Mouse (Mus musculus): Measurements from ENCODE around the gene Adrm1. TPM values are rescaled to one million over a fixed set of nuclear protein-coding genes. Genes with fewer than 3 reads are reported as not detected.
"Not testable (repeated sequence)": the region's sequence is repeated elsewhere in the genome, so short reads cannot be mapped to it uniquely, and the experiment has no call there.

The Adrm1 gene
- polyA plus RNA-seq, 1 experiment, result 509 TPM

DNA sequence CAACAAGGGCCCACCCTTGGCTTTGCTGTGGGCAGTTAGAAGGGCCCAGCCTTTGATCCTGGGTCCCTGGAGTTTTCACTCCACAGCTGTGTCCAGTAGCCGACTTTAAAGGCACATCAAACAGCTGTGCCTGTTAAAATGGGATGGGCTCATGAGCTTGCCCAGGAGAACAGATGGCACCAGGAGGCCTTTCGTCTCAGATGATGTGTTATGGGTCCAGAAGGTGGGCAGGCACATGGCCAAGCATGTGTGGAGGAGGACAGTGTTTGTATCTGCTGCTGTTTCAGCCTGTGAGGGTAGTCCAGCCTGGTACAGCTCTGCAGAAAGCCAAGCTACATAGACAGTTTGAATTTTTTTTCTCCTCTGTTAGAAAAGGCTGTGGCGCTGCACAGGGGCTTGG is 16.5 kb upstream of the Adrm1 start:
- H3K9me3 ChIP-seq, result no peaks in the 10 kb centered on the region
- H3K27me3 ChIP-seq (replicated peaks), result no peaks in the 10 kb centered on the region
- H3K36me3 ChIP-seq (replicated peaks; ENCODE audit: low read length), result peaks cover 94% of the 10 kb centered on the region
- no peak overlapping the region for H3K4me3 ChIP-seq (replicated peaks)
- TF ChIP-seq GATA1 (IDR thresholded peaks at IDR 0.05; ENCODE audit: borderline replicate concordance, low read length), result no peak
- TF ChIP-seq FLI1 (IDR thresholded peaks at IDR 0.05; ENCODE audit: low read length), result no peak
- H3K4me1 ChIP-seq, result no peaks in the 10 kb centered on the region

DNA sequence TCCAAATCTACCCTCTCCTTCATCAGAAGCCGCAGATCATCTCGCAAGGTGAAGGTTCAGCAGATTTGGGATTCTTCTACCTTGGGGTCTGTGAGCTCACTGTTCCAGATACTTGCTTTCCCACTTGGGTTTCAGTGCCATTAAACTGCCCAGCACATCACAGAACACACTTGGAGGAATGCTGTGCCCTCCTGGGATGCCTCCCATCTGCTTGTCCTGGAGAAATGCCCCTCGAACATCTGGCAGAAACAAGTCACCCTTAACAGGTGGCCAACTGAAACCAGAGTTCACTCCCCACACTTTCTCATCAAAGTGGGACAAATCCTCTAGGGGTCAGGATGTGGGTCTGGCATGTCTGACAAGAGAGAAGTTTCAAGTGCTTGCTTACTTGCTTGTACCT is 12.7 kb upstream of the Adrm1 start:
- H3K27me3 ChIP-seq (replicated peaks), result no peaks in the 10 kb centered on the region
- no peak overlapping the region for H3K4me3 ChIP-seq (replicated peaks)
- peaks cover 94% of the 10 kb centered on the region for H3K36me3 ChIP-seq (replicated peaks; ENCODE audit: low read length)
- no peaks in the 10 kb centered on the region for H3K4me1 ChIP-seq
- TF ChIP-seq GATA1 (IDR thresholded peaks at IDR 0.05; ENCODE audit: borderline replicate concordance, low read length) (no peak), FLI1 (IDR thresholded peaks at IDR 0.05; ENCODE audit: low read length) (no peak)
- H3K9me3 ChIP-seq, result no peaks in the 10 kb centered on the region

DNA sequence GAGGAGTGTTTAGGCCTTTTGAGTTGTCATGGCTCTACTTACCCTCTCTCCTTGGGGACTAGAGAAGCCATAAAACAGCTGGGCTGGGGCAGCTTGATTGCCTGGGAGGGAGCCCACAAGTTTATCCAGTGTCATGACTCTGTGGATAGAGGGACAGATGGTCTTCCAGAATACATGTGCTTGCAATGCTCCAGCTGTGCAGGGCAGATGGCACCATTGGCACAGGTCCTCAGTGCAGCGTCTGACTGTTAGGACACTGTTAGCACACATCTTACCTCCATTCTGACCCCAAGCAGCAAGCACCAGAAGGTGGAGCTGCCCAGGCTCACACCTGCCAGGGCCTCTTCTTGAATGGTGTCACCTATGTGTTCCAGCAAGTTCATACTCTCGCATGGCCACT is 5.4 kb upstream of the Adrm1 start:
- peaks cover 60% of the 10 kb centered on the region for H3K36me3 ChIP-seq (replicated peaks; ENCODE audit: low read length)
- no peak for TF ChIP-seq FLI1 (IDR thresholded peaks at IDR 0.05; ENCODE audit: low read length)
- TF ChIP-seq GATA1 (IDR thresholded peaks at IDR 0.05; ENCODE audit: borderline replicate concordance, low read length), result no peak
- H3K4me3 ChIP-seq (replicated peaks), result peak overlapping the region; percentile 17
- H3K27me3 ChIP-seq (replicated peaks), result no peaks in the 10 kb centered on the region
- H3K9me3 ChIP-seq, result no peaks in the 10 kb centered on the region
- H3K4me1 ChIP-seq, result peaks cover 7% of the 10 kb centered on the region

DNA sequence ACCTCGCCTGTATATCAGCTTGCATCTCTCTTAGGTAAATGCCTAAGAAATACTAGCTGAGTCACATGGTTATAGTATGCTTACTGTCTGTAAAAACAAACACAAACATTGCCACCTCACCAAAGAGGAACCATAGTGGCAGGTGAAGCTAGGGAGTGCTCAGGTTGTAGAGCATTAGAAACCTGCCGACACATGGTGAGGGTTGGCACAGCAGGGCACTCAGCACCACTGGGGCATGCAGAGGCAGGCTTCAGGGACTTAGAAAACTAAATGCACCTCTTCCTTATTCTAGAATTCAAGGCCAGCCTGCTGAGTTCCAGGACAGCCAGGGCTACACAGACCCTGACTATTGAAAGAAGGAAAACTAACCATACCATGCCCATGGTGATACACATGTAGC is 4.4 kb upstream of the Adrm1 start:
- Histone ChIP-seq H3K27me3 (replicated peaks) (no peaks in the 10 kb centered on the region), H3K36me3 (replicated peaks; ENCODE audit: low read length) (peaks cover 50% of the 10 kb centered on the region), H3K4me3 (replicated peaks) (no peak overlapping the region), H3K4me1 (peaks cover 11% of the 10 kb centered on the region), H3K9me3 (no peaks in the 10 kb centered on the region)
- TF ChIP-seq FLI1 (IDR thresholded peaks at IDR 0.05; ENCODE audit: low read length), result no peak
- no peak for TF ChIP-seq GATA1 (IDR thresholded peaks at IDR 0.05; ENCODE audit: borderline replicate concordance, low read length)

DNA sequence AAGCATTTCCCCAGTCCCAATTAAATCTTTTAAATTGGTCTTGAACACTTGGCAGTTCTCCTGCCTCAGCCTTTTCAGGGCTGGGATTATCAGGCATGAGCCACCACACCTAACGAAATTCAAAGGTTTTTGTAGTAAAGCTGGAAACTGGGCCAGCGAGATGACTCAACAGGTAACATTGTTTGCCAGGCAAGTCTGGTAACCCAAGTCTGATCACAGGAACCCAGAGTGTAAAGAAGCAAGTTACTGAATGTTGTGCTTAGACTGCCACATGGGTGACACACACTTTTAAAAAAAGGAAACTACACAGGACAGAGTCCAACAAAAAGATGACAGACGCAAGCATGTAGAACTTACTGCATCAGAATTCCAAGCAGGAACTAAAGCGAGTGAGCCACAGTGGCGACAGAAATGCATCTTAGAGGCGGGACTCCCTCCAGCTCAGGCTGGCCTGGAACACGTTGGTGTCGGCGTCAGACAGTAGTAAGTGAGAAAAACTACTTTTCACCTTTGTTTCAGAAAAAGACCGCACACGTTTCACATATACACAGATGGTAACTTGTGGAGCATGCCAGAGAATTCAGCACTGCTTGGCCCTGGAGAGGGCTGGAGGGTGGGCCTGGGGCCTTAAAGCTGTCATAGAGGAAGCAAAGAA is 1.0 kb upstream of the Adrm1 start:
- no peak for TF ChIP-seq GATA1 (IDR thresholded peaks at IDR 0.05; ENCODE audit: borderline replicate concordance, low read length)
- no peak for TF ChIP-seq FLI1 (IDR thresholded peaks at IDR 0.05; ENCODE audit: low read length)
- H3K36me3 ChIP-seq (replicated peaks; ENCODE audit: low read length), result peaks cover 48% of the 10 kb centered on the region
- H3K4me3 ChIP-seq (replicated peaks), result no peak overlapping the region
- peaks cover 41% of the 10 kb centered on the region for H3K4me1 ChIP-seq
- no peaks in the 10 kb centered on the region for H3K27me3 ChIP-seq (replicated peaks)
- H3K9me3 ChIP-seq, result no peaks in the 10 kb centered on the region

DNA sequence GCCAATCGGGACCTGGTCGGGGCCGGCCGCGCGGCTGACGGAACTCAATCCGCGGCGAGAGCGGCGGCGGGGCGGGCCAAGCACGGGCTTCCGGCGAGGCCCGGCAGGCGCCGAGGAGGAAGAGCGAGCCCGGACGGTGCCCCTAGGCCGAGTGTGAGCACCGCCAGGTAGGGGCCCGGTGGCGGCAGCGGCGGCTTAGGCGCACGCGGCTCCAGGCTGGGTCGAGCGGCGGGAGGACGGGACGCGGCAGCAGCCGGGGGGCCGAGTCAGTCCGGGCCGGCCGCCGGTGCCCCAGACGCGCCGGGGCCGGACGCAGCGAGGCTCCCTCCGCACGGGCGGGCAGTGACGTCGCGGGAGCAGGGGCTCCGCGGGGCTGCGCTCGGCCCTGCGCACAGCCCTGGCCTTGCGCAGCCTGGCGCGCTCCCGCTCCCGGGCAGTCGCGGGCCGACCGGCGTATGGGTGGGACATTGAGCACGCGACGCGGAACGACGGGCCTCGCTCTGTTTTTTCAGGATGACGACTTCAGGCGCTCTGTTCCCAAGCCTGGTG is 311 bp downstream of the Adrm1 start:
- H3K27me3 ChIP-seq (replicated peaks), result no peaks in the 10 kb centered on the region
- H3K4me1 ChIP-seq, result peaks cover 45% of the 10 kb centered on the region
- TF ChIP-seq FLI1 (IDR thresholded peaks at IDR 0.05; ENCODE audit: low read length) (no peak), GATA1 (IDR thresholded peaks at IDR 0.05; ENCODE audit: borderline replicate concordance, low read length) (no peak)
- peaks cover 53% of the 10 kb centered on the region for H3K36me3 ChIP-seq (replicated peaks; ENCODE audit: low read length)
- peak overlapping the region; percentile 95 for H3K4me3 ChIP-seq (replicated peaks)
- H3K9me3 ChIP-seq, result no peaks in the 10 kb centered on the region

DNA sequence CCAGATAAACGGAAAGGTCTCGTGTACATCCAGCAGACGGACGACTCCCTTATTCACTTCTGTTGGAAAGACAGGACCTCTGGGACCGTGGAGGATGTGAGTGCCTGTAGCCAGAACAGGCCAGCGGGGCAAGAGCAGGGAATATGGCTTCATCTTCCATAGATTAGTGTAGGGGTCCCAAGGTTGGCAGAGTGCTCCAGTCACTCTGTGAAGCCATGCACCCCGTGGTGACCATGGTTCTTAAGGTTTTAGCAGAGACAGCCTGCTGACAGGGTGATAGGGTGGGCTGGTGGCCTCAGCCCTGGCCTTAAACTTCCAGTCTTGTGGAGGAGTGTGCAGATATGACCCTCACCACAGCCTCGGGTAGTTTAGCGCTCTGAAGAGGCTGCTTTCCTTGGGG is 867 bp downstream of the Adrm1 start:
- Histone ChIP-seq H3K4me3 (replicated peaks) (peak overlapping the region; percentile 91), H3K4me1 (peaks cover 45% of the 10 kb centered on the region), H3K36me3 (replicated peaks; ENCODE audit: low read length) (peaks cover 53% of the 10 kb centered on the region), H3K27me3 (replicated peaks) (no peaks in the 10 kb centered on the region), H3K9me3 (no peaks in the 10 kb centered on the region)
- TF ChIP-seq FLI1 (IDR thresholded peaks at IDR 0.05; ENCODE audit: low read length) (no peak), GATA1 (IDR thresholded peaks at IDR 0.05; ENCODE audit: borderline replicate concordance, low read length) (no peak)

DNA sequence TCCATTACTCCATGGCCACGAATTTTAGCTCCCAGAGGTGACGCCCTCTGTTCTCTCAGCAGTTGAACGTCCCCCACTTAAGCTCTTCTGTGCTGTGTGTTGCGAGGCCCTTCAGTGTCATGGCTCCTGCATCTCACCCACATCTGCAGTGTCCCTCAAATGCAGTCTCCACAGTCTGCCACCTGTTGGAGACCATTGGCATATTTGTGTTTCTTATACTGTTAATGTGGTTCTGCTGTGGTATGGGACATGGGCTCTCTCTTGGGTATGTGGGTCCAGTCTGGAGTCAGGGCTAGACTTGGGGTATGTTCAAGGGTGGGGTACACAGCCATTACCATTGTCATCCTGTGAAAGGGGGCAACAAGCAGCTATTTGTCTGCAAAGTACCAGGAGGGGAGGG is 1.9 kb downstream of the Adrm1 start:
- H3K27me3 ChIP-seq (replicated peaks), result no peaks in the 10 kb centered on the region
- H3K9me3 ChIP-seq, result no peaks in the 10 kb centered on the region
- TF ChIP-seq GATA1 (IDR thresholded peaks at IDR 0.05; ENCODE audit: borderline replicate concordance, low read length) (no peak), FLI1 (IDR thresholded peaks at IDR 0.05; ENCODE audit: low read length) (no peak)
- peaks cover 45% of the 10 kb centered on the region for H3K4me1 ChIP-seq
- H3K36me3 ChIP-seq (replicated peaks; ENCODE audit: low read length), result peaks cover 59% of the 10 kb centered on the region
- H3K4me3 ChIP-seq (replicated peaks), result peak overlapping the region; percentile 91

DNA sequence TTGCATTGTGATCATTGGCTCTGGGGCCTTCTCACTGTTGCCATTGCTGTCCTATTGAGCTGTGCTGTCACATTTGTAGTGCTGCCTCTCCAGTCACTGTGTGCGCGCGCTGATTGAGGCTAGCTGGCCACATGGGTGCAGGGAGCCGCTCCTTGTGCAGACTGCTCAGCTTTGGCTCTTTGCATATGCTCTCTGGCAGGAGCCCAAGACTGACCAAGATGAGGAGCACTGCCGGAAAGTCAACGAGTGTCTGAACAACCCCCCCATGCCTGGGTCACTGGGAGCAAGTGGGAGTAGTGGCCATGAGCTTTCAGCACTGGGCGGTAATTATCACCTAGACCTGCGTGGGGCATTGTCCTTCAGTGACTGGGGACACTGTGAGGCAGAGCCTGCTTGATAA is 2.4 kb downstream of the Adrm1 start:
- not testable (repeated sequence) for H3K27me3 ChIP-seq (replicated peaks); H3K9me3 ChIP-seq
- peaks cover 61% of the 10 kb centered on the region for H3K36me3 ChIP-seq (replicated peaks; ENCODE audit: low read length)
- H3K4me1 ChIP-seq, result peaks cover 45% of the 10 kb centered on the region
- peak overlapping the region; percentile 91 for H3K4me3 ChIP-seq (replicated peaks)

DNA sequence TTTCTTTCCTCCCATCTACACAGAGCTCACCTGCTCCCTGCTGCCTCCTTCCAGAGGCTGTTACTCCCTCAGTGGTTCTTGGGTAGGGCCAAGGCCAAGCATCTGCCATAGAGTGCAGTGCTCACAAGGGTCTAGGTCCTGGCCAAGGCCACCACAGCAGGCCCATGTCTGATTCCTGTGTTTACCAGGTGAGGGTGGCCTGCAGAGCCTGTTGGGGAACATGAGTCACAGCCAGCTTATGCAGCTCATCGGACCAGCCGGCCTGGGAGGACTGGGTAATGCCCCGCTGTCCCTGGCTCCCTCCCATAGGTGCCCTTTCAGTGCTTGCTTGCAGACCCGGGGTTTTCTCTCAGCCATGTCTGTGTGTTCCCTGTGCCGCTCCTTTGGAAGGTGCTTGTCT is 2.8 kb downstream of the Adrm1 start:
- Histone ChIP-seq H3K4me1 (peaks cover 45% of the 10 kb centered on the region), H3K9me3 (no peaks in the 10 kb centered on the region), H3K4me3 (replicated peaks) (no peak overlapping the region), H3K36me3 (replicated peaks; ENCODE audit: low read length) (peaks cover 65% of the 10 kb centered on the region), H3K27me3 (replicated peaks) (no peaks in the 10 kb centered on the region)
- TF ChIP-seq GATA1 (IDR thresholded peaks at IDR 0.05; ENCODE audit: borderline replicate concordance, low read length) (no peak), FLI1 (IDR thresholded peaks at IDR 0.05; ENCODE audit: low read length) (no peak)
